Mouse (Mus musculus) liver, embryonic 14.5 days (tissue): ENCODE measurements at regions not wholly inside any gene's neighbourhood (a gene's known extent, or its start where the extent isn't known, plus 50 kb on each side); places are given as distances from the start of the nearest gene placed in this dataset.

Source experiments
- CTCF ChIP-seq: IDR thresholded peaks from 2 replicates; pipeline ENCODE4 v1.5.1; 2016; ENCODE audit warnings: antibody characterized with exemption, low read depth, control low read depth
- EP300 ChIP-seq: IDR thresholded peaks from 2 replicates; pipeline ENCODE4 v1.6.1; 2016; ENCODE audit warnings: antibody characterized with exemption, low read depth

GRCm38 (mm10) chr1:39143626-39144025 lies 49.9 kb upstream of the Npas2 start:
- TF ChIP-seq CTCF, result no peak
- no peak for TF ChIP-seq EP300
